Mouse (Mus musculus) lung, adult 2 months (tissue): ENCODE measurements around the gene Zfp93.

Experiments used
- CTCF ChIP-seq: fragments of 200-500 bp; IDR thresholded peaks from 2 replicates; pipeline ENCODE4 v1.5.1; 2011; ENCODE audit warnings: mild to moderate bottlenecking, low read length, control low read depth; ENCODE audit not compliant: insufficient read depth
- POLR2A ChIP-seq: fragments of 200-500 bp; IDR thresholded peaks from 2 replicates; pipeline ENCODE4 v1.6.1; 2011; ENCODE audit warnings: low read depth, mild to moderate bottlenecking, control low read depth, low read length, borderline replicate concordance; ENCODE audit errors: extremely low read depth

DNA sequence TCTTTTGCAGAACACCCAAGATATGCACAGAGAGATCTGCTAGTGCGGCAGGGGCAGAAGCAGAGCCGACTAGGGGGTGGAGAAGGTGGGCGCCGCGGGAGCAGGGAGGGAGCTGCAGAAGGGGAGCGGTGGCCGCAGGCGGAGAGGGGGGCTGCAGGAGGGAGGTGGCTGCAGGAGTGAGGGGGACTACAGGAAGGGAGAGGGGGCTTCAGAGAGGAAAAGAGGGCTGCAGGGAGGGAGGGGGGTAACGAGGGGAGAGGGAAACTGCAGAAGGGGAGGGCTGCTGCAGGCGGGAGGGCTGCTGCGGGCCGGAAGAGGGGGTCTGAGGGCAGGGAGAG, 28.4 kb downstream of the Zfp93 start:
- no peak for TF ChIP-seq POLR2A
- no peak for TF ChIP-seq CTCF
